ENCODE assay signal across 29 mouse cellular contexts in the genomic region with DNA sequence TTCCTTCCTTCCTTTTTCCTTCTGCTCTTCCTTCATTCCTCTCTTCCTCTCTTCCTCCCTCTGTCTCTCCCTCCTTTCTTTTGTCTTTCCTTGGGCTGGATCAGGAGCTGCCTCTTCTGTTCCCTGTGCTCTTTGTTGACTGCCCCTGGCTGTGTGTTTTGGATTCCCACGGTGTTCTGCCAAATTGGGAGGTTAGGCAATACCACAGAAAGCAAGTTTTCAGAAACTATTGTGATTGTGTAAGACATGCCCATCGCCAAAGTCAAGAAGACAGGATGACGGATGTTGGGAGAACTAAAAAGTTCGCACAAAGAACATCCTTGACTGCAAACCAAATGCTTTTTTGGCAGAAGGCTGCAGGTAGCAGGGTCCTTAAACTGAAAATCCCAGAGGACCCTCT.
DNase-seq lines count a peak whose midpoint lies in the region; ATAC-seq and TF ChIP-seq lines count a peak whose summit lies in the region.
"Had no signal": no experiment of that assay in that cellular context is flagged by ENCODE, and none has a peak within 500 bp of the region (broad histone marks: within the 10 kb centered on the region; RNA-seq: fewer than 3 reads in every experiment).

No protein-coding gene starts in this region.

- H3K4me1 ChIP-seq in limb, embryonic 13.5 days = peaks cover 43% of the 10 kb centered on the region
- H3K4me1 ChIP-seq: liver, embryonic 13.5 days had no signal

- H3K9ac ChIP-seq in limb, embryonic 13.5 days = no peak overlapping the region
- H3K9ac ChIP-seq: forebrain, embryonic 13.5 days; liver, embryonic 13.5 days; lung, embryonic 14.5 days; midbrain, embryonic 15.5 days had no signal

- intact Hi-C loops in left cerebral cortex, adult 2 months (cut with DNase I) = no loop called here

- 73% methylated on average over 4 of the region's 4 CpGs for WGBS in limb, embryonic 13.5 days

- H3K9me3 ChIP-seq in limb, embryonic 13.5 days = no peaks in the 10 kb centered on the region
- H3K9me3 ChIP-seq: forebrain, embryonic 13.5 days; G1E; hindbrain, embryonic 10.5 days; liver, embryonic 13.5 days; midbrain, embryonic 10.5 days; midbrain, embryonic 15.5 days had no signal

- H3K36me3 ChIP-seq in limb, embryonic 13.5 days = no peaks in the 10 kb centered on the region
- H3K36me3 ChIP-seq: G1E; hindbrain, embryonic 10.5 days; liver, embryonic 13.5 days; midbrain, embryonic 10.5 days; midbrain, embryonic 15.5 days had no signal

- no peak for ATAC-seq in limb, embryonic 13.5 days (ENCODE audit: low FRiP score, low read depth)
- ATAC-seq: forebrain, embryonic 13.5 days; intestine, embryonic 16.5 days; midbrain, embryonic 15.5 days; Patski had no signal

- no peak overlapping the region for H3K4me3 ChIP-seq in limb, embryonic 13.5 days
- no peak overlapping the region for H3K4me3 ChIP-seq in left cerebral cortex, adult 2 months
- H3K4me3 ChIP-seq: erythroblast, embryonic 14.5 days; forebrain, embryonic 13.5 days; heart, adult 2 months; hindbrain, embryonic 10.5 days; liver, embryonic 13.5 days; midbrain, embryonic 10.5 days; midbrain, embryonic 15.5 days had no signal

- no peak overlapping the region for H3K4me2 ChIP-seq in limb, embryonic 13.5 days (replicated peaks)
- H3K4me2 ChIP-seq: forebrain, embryonic 13.5 days; liver, embryonic 13.5 days; lung, embryonic 14.5 days; midbrain, embryonic 15.5 days had no signal

- H3K27me3 ChIP-seq in limb, embryonic 13.5 days = no peaks in the 10 kb centered on the region
- H3K27me3 ChIP-seq: liver, embryonic 13.5 days; midbrain, embryonic 15.5 days had no signal

- TF ChIP-seq CTCF in left cerebral cortex, adult 2 months (IDR thresholded peaks at IDR 0.05) = no peak

- H3K27ac ChIP-seq in limb, embryonic 13.5 days = peak overlapping the region; percentile 52; the same call in 1 of the 2 replicates
- H3K27ac ChIP-seq in left cerebral cortex, adult 2 months = no peak overlapping the region
- H3K27ac ChIP-seq: forebrain, embryonic 13.5 days; heart, adult 2 months; hindbrain, embryonic 10.5 days; liver, embryonic 13.5 days; midbrain, embryonic 10.5 days; midbrain, embryonic 15.5 days had no signal

- DNase-seq in lung, adult 18-20 months = peak; percentile 7 to 37
- DNase-seq in lung, postnatal 4 days = no peak
- DNase-seq in NIH3T3 (ENCODE audit: low read depth) = peak; percentile 38
- peak; percentile 11 for DNase-seq in fat pad, adult 2 months (ENCODE audit: extremely low read depth, low read depth, low spot score)
- DNase-seq in left cerebral cortex, adult 2 months (ENCODE audit: extremely low spot score in 1 of 2, low spot score in 2 of 2) = no peak
- no peak for DNase-seq in neural tube, embryonic 10.5 days (ENCODE audit: extremely low spot score, low spot score)
- DNase-seq: adrenal gland, postnatal 36 days; cerebellum, adult 18-20 months; cerebellum, postnatal 10 days; gastrocnemius, postnatal 14 days; heart, adult 2 months; heart, postnatal 14 days; kidney, adult 9 months; kidney, postnatal 10 days; layer of hippocampus, postnatal 36 days; liver, embryonic 13.5 days; lung, embryonic 14.5 days; right cerebral cortex, postnatal 25 days; spleen, adult 18-20 months; thymus, postnatal 14 days had no signal

Comparison
In these comparisons a context has a peak if more than half of its experiments do, and no peak if none do; other contexts are left out.
1. DNase-seq: peak in lung, adult 18-20 months (2 of 2), NIH3T3 (single experiment) and fat pad, adult 2 months (single experiment); none in lung, postnatal 4 days (0 of 2), left cerebral cortex, adult 2 months (0 of 2) and neural tube, embryonic 10.5 days (single experiment).